Mouse (Mus musculus): ENCODE data around the gene Mdm2.
A peak's percentile ranks its signal among the peaks of the same experiment; 100 is the strongest.

Mdm2 gene

DNA sequence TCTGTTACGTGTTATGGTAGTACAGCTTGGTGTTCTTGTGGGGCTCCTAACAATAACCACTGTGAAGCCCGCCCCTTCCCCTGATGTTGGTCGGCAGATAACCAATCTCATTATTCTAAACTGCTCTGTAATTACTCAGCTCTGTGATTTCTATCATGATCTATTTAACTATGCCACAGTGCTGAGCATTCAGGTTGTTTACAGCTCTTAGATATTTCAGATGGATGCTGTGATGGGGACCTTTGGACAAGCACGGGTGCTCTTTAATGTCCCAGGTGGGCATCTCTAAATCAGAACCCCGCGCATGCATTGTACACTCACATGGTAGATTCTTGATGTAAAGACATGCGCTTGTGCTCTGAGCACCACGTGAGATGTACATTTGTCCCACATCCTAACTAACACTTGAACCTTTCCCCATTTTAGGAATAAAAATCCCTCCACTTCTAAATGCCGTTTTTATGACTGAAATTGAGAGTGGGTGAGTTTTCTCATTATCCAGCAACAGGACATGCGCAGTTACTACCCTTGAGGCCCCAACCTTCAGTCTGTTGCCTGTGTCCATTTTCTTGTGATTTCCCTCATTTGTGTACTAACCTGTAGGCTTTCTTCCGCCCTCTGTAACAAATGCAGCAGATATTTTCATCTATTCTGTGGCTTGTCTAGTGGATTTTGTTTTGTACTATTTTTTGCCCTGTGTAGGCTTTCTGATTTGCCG lies 66.7 kb downstream of the Mdm2 start:
- no peak for DNase-seq (ENCODE audit: low read depth, low spot score)

DNA sequence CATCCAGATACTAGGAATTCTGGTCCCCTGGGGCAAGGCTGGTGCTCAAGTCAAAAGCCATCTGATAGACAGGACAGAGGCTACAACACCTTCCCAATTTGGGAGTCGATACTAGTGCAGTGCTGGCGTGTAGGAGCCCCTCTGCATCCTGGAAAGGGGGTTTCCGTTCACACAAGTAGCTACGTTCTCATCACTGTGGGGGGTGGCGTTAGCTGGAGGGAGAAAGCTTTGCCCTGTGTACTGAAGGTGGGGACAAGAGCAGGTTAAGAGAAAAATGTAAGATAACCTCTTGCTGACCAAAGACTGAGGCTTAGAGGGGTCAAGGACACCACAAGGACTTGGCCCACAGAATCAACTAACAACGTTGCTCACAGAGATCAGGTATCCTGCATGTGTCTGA lies 67.3 kb downstream of the Mdm2 start:
- DNase-seq (ENCODE audit: low read depth, low spot score), result no peak

DNA sequence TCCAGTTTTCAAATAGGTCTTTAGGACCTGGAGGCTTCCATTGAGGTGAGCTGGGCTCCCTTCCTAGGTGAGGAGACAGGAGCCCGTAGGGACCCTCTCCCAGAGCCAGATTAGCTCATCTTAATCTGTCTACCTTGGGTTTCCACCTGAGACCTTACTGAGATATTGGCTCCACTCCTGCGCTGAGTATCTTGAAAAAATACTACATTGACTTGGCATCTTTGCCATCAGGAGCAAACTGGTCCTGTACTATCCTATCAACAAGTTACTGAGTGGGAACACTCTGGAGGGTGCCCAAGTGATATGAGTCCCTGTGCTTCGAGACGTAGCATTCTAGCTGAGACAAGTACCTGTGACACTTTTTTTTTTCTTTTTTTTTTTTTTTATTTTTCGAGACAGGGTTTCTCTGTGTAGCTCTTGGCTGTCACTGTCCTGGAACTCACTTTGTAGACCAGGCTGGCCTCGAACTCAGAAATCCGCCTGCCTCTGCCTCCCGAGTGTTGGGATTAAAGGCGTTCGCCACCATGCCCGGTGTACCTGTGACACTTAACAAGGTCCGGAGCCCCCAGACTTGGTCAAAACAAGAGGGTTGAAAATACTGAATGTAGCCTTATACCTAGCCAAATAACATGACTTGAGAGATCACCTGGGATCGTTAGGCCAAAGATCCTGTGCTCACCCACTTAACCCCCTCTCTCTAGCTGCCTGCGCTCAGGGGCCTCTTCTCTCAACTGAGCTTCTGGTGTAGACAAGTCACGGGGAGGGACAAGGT lies 67.9 kb downstream of the Mdm2 start:
- no peak for DNase-seq (ENCODE audit: low read depth, low spot score)

DNA sequence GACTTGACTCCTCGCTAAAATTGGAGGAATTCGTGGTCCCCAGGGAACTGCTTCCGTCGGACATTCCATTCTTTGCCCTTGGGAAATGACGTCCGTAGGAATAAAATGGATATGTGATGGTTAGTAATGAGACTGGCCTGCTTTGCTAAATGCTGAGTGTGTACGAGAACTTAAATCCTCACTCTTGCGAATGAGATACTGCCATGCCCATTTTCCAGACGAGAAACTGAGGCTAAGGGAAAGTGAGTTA lies 68.4 kb downstream of the Mdm2 start:
- no peak for DNase-seq (ENCODE audit: low read depth, low spot score)

DNA sequence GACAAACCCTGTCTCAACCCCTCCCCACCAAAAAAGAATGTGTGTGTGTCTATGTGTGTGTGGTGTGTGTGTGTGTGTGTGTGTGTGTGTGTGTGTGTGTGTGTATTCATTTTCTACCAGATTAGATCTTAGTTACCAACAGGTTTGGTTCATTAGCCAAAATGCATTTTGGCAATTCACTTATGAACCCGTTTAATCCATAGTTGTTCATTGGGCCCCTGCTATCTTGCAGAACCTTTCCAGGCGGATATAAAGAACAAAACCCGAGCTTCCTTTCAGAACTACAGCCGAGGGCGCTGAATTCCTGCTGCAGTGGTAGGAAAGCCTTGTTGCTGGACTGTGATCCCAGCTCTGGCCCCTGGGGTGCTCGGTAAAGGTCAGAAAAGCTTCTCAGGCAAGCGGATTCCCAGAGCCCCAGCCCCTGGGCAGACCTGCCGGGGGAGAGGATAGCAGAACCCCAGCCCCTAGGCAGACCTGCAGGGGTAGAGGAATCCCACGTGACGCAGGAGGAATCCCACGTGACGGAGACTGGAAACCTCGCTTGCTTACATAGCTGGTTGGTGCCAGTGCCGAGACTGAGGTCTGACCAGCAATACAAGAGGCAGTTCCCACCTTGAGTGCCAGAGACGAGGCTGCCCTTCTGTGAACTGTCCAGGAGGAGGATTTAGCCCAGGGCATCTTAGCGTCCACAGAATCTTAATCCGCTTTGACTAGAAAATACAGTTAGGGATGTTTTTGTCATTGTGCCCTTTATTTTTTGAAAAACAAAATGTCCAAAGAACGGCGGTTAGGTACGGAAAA lies 69.0 kb downstream of the Mdm2 start:
- no peak for DNase-seq (ENCODE audit: low read depth, low spot score)

DNA sequence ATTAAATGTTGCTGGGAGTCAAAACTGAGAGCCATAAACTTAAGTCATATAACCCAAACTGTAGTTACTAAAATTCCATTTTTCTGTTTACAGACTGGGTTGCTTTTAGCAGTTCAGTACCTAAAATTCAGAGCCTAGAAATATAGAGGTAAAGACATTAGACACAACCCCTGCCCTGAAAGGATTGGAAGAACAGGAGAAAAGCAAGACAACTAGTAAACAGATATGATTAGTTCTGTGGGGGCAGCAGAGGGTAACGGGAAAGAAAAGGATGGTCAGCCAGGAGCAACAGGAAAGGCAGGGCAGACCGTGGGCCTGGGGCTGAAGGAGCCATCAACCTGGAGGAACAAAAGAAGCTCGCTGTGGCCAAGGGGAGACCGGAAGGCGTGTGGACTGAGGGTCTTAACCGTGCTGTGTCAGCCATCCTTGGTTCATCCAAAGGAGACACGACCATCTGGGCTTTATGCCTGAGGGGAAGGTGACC lies 69.9 kb downstream of the Mdm2 start:
- no peak for DNase-seq (ENCODE audit: low read depth, low spot score)

DNA sequence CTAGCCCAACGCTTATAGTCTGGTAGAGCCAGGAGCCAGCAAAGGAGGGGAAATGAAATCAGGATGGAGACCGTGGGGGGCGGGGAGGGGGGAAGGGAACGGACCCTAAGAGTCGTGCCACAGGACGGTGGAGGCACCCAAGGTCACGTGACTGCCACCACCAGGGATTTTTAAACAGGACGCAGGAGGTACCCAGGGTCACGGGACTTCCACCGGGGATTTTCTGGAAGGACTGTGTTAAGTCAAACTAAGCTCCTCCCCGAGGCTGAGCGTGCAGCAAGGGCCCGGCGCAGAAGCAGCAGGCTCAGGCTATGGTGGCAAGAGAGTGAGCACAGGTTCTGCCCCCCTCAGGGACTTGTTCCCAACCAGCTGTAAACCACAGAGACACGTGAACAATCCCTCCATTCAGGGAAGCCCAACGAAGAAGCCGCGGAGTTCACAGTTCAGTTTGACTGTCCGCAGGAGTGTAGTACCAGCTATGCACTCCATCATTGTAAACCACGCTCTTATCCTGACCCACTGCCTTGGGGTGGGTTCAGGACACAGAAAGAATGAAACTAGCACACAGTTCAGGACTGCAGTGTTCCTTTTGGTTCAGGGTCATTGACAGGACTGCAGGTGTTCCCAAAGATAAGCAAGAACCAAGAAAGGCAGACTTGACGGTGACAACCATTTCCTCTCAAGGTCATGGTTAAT lies 70.5 kb downstream of the Mdm2 start:
- peak; percentile 63 for DNase-seq (ENCODE audit: low read depth, low spot score)

DNA sequence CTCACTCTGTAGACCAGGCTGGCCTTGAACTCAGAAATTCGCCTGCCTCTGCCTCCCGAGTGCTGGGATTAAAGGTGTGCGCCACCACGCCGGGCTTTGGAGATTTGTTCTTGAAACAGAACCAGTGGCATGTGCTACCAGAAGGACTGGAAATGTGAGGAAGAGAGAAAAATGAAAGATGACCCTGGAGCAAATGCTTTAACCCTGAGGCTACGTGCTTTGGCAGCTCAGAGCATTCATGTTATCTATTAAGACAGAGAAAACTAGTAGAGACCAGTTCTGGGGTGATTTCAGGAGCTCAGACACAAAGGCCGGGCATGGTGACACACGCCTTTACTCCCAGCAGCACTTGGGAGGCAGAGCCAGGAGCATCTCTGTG lies 71.3 kb downstream of the Mdm2 start:
- DNase-seq (ENCODE audit: low read depth, low spot score), result no peak

All from ES-CJ7 (cell line).